Mouse (Mus musculus) liver, embryonic 14.5 days (tissue): ENCODE data around the gene Oxgr1.

Source experiments
- CTCF ChIP-seq: IDR thresholded peaks from 2 replicates; pipeline ENCODE4 v1.5.1; 2016; ENCODE audit warnings: antibody characterized with exemption, low read depth, control low read depth
- EP300 ChIP-seq: IDR thresholded peaks from 2 replicates; pipeline ENCODE4 v1.6.1; 2016; ENCODE audit warnings: antibody characterized with exemption, low read depth

GRCm38 (mm10) chr14:120005153-120005552 lies 37.1 kb downstream of the Oxgr1 start:
- TF ChIP-seq EP300 (no peak), CTCF (no peak)
